Mouse (Mus musculus) hematopoietic stem cell, adult 5-6 weeks (primary cell): ENCODE measurements at regions not wholly inside any gene's neighbourhood (a gene's known extent, or its start where the extent isn't known, plus 50 kb on each side); places are given as distances from the start of the nearest gene placed in this dataset.

ENCODE experiments used
- ATAC-seq, 2 experiments: fragments of 125-278 bp in 1 of 2; replicated peaks in 1 of 2; 2 replicates each; pipeline ENCODE4 v1.8.0; 2016 to 2017; ENCODE audit warnings: inconsistent platforms in 2 of 2, mild to moderate bottlenecking in 2 of 2, moderate number of reproducible peaks in 2 of 2, low read depth in 1 of 2, moderate TSS enrichment in 1 of 2; ENCODE audit not compliant: low FRiP score in 2 of 2, poor library complexity in 2 of 2, severe bottlenecking in 2 of 2, insufficient read depth in 1 of 2, low TSS enrichment in 1 of 2

GRCm38 (mm10) chr13:51325298-51325697 lies 83.1 kb upstream of the S1pr3 start:
- ATAC-seq = no peak

GRCm38 (mm10) chr13:51326128-51326527 lies 82.3 kb upstream of the S1pr3 start:
- no peak for ATAC-seq

DNA sequence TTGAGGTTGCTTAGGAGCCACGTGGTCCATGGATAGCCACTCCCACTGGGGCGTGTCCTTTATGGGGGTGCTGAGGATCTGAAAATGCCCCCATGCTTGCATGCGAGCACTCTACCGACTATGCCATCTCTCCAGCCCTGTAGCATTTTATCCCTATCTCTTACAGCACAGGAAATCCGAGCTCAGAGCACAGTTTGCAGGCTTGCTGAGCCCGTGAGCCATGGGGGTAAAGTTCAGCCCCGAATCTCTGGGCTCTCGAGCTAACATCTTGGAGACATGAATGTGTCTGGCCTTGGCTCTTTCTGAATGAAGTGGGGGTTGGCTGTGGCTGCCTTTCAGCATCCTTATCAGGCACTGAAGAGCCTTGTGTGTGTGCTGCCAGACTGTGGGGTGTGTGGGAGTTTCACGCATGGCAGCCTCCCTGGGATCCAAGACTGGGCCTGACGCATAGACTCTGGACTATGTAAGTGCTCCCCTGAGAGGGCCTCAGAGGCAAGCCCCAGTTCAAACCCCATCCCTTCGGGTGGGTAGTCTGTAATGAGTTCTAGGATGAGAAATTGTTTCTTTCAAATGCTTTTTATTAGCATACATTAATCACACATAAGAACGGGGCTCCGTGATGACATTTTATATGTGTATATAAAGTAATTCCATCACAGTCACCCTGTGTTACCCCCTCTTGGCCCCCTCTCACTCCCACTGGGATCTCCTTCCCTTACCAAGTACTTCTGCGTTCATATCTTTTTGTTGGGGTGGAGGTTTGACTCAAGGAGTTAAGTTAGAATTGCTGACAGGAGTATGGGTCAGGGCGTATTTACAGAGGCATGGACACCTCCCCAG lies 80.1 kb upstream of the S1pr3 start:
- ATAC-seq = no peak

GRCm38 (mm10) chr13:51328971-51329346 lies 79.5 kb upstream of the S1pr3 start:
- ATAC-seq = no peak

GRCm38 (mm10) chr13:51329717-51330116 lies 78.7 kb upstream of the S1pr3 start:
- ATAC-seq = no peak

DNA sequence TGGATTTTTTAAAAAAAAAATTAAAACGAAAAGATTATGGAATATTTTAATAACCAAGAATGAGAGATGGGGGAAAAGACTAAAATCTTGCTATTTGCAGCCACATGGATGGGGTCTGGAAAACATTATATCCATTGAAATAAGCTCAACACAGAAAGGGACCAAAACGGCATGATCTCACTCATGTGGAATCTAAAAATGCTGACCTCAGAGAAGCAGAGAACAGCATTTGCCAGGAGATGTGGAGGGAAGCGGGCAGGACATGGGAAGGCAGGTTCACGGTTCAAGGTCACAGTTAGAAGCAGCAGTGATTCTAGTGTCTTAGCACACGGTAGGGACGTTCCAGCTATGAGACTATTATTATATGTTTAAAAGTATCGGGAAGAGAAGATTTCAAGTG lies 76.2 kb upstream of the S1pr3 start:
- no peak for ATAC-seq

- ATAC-seq = no peak
Measured at GRCm38 (mm10) chr13:51333481-51333880, 75.0 kb upstream of the S1pr3 start.

GRCm38 (mm10) chr13:51336726-51337125 lies 71.7 kb upstream of the S1pr3 start:
- ATAC-seq = no peak

- ATAC-seq = no peak
Measured at GRCm38 (mm10) chr13:51337931-51338330, 70.5 kb upstream of the S1pr3 start.

DNA sequence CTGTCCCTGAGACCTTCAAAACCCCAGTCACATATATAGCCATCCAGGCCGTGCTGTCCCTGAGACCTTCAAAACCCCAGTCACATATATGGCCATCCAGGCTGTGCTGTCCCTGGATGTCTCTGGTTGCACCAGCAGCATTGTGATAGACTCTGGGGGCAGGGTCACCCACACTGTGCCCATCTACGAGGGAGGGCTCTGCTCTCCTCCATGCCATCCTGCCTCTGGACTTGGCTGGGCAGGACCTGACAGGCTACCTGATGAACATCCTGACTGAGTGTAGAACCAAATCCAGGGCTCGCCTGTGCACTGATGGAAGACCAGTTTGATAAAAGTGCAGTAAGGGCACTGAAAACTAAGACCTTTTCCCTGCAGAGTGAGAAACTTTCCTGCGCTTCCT lies 63.1 kb upstream of the S1pr3 start:
- ATAC-seq = no peak

- ATAC-seq = no peak
Measured at GRCm38 (mm10) chr13:51345839-51346550, 62.4 kb upstream of the S1pr3 start.

GRCm38 (mm10) chr13:51348707-51349106 lies 59.7 kb upstream of the S1pr3 start:
- ATAC-seq = no peak

- no peak for ATAC-seq
Measured at GRCm38 (mm10) chr13:51349818-51350551, 58.5 kb upstream of the S1pr3 start.

- ATAC-seq = no peak
Measured at GRCm38 (mm10) chr13:51352874-51353273, 55.6 kb upstream of the S1pr3 start.

DNA sequence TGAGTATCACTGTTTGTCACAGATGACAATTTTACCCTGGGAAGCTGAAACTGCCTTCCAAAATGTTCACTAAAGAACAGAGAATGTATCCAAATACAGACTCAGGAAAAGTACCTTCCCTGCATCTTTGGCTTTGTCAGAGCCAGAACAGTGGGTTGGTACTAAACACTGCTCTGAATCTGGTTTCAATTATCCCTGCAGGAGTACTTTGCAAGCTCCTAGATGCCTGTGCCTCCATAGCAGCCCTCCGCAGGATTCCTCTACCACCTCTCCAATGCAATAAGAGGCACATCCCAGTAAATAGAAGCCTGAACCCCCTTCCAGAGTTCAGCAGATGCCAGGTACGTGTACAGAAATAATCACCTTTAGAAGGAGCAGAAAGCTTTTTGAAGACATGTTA lies 52.9 kb upstream of the S1pr3 start:
- no peak for ATAC-seq
